Mouse (Mus musculus) ovary, adult 18-20 months (tissue): Measurements from ENCODE around the gene Cdh10.

Experiments used
- DNase-seq: peaks from one replicate; pipeline ENCODE4 v3.0.0; 2022; ENCODE audit warnings: low spot score, mixed read lengths

Cdh10 gene

GRCm38 (mm10) chr15:18818185-18818973 lies at the start of gene Cdh10:
Cdh10 (plus strand) TSS chr15:18818947.
- peak; percentile 2 for DNase-seq

- DNase-seq = no peak
Observed at GRCm38 (mm10) chr15:18809148-18809827, 9.5 kb upstream of the Cdh10 start.

- no peak for DNase-seq
Observed at GRCm38 (mm10) chr15:18817707-18818106, 1.0 kb upstream of the Cdh10 start.

- DNase-seq = no peak
Observed at GRCm38 (mm10) chr15:18820226-18820625, 1.5 kb downstream of the Cdh10 start.

- DNase-seq = peak; percentile 19
Observed at GRCm38 (mm10) chr15:18821114-18821756, 2.5 kb downstream of the Cdh10 start.

- DNase-seq = no peak
Observed at GRCm38 (mm10) chr15:18823420-18823819, 4.7 kb downstream of the Cdh10 start.

- DNase-seq = no peak
Observed at GRCm38 (mm10) chr15:18832263-18832662, 13.5 kb downstream of the Cdh10 start.

- no peak for DNase-seq
Observed at GRCm38 (mm10) chr15:18841769-18842168, 23.0 kb downstream of the Cdh10 start.

- DNase-seq = no peak
Observed at GRCm38 (mm10) chr15:18844807-18845206, 26.1 kb downstream of the Cdh10 start.

GRCm38 (mm10) chr15:18850497-18850896 lies 31.8 kb downstream of the Cdh10 start:
- DNase-seq = no peak

GRCm38 (mm10) chr15:18858135-18858534 lies 39.4 kb downstream of the Cdh10 start:
- DNase-seq = no peak

- no peak for DNase-seq
Observed at GRCm38 (mm10) chr15:18869871-18870270, 51.1 kb downstream of the Cdh10 start.

GRCm38 (mm10) chr15:18881467-18881866 lies 62.7 kb downstream of the Cdh10 start:
- no peak for DNase-seq

GRCm38 (mm10) chr15:18886673-18887072 lies 67.9 kb downstream of the Cdh10 start:
- DNase-seq = no peak

GRCm38 (mm10) chr15:18888912-18889311 lies 70.2 kb downstream of the Cdh10 start:
- no peak for DNase-seq

- DNase-seq = no peak
Observed at GRCm38 (mm10) chr15:18890358-18890757, 71.6 kb downstream of the Cdh10 start.

- no peak for DNase-seq
Observed at GRCm38 (mm10) chr15:18900776-18901175, 82.0 kb downstream of the Cdh10 start.

- DNase-seq = no peak
Observed at GRCm38 (mm10) chr15:18904131-18904530, 85.4 kb downstream of the Cdh10 start.

GRCm38 (mm10) chr15:18910612-18911011 lies 91.9 kb downstream of the Cdh10 start:
- DNase-seq = no peak

- no peak for DNase-seq
Observed at GRCm38 (mm10) chr15:18925392-18926117, 106.8 kb downstream of the Cdh10 start.

GRCm38 (mm10) chr15:18926964-18927363 lies 108.2 kb downstream of the Cdh10 start:
- DNase-seq = no peak

GRCm38 (mm10) chr15:18952266-18952665 lies 133.5 kb downstream of the Cdh10 start:
- DNase-seq = no peak
